Mouse (Mus musculus) intestine, embryonic 15.5 days (tissue): ENCODE measurements at regions not wholly inside any gene's neighbourhood (a gene's known extent, or its start where the extent isn't known, plus 50 kb on each side); places are given as distances from the start of the nearest gene placed in this dataset.

Experiments
- ATAC-seq: fragments of 200-750 bp; cut with Nextera tagmentation; 2 replicates; pipeline ENCODE4 v1.8.0; 2017; ENCODE audit warnings: moderate TSS enrichment, moderate library complexity
- H3K27ac ChIP-seq: fragments of 300-500 bp; sonication (generic); 2 replicates; pipeline ENCODE4 v1.5.1; 2015; ENCODE audit warnings: mild to moderate bottlenecking, inconsistent platforms
- H3K27me3 ChIP-seq: fragments of 300-500 bp; sonication (generic); replicated peaks from 2 replicates; pipeline ENCODE4 v1.6.1; 2015; ENCODE audit warnings: inconsistent platforms
- H3K36me3 ChIP-seq: fragments of 300-500 bp; sonication (generic); 2 replicates; pipeline ENCODE4 v1.6.1; 2015; ENCODE audit warnings: inconsistent platforms
- H3K4me1 ChIP-seq: fragments of 300-500 bp; sonication (generic); replicated peaks from 2 replicates; pipeline ENCODE4 v1.6.1; 2015; ENCODE audit warnings: inconsistent platforms
- H3K4me2 ChIP-seq: fragments of 300-500 bp; sonication (generic); replicated peaks from 2 replicates; pipeline ENCODE4 v1.6.1; 2015; ENCODE audit warnings: mild to moderate bottlenecking, inconsistent platforms
- H3K4me3 ChIP-seq: fragments of 300-500 bp; sonication (generic); replicated peaks from 2 replicates; pipeline ENCODE4 v1.5.1; 2015; ENCODE audit warnings: inconsistent platforms
- H3K9ac ChIP-seq: fragments of 300-500 bp; sonication (generic); 2 replicates; pipeline ENCODE4 v1.6.1; 2015; ENCODE audit warnings: inconsistent platforms
- H3K9me3 ChIP-seq: fragments of 300-500 bp; sonication (generic); 2 replicates; pipeline ENCODE4 v1.6.1; 2016; ENCODE audit warnings: inconsistent platforms
- WGBS: fragments of 180-500 bp; shearing (Covaris S2); methylation state at CpG from one replicate; pipeline ENCODE4 v1.1.7; 2015; 5-methylcytosine and 5-hydroxymethylcytosine counted together

DNA sequence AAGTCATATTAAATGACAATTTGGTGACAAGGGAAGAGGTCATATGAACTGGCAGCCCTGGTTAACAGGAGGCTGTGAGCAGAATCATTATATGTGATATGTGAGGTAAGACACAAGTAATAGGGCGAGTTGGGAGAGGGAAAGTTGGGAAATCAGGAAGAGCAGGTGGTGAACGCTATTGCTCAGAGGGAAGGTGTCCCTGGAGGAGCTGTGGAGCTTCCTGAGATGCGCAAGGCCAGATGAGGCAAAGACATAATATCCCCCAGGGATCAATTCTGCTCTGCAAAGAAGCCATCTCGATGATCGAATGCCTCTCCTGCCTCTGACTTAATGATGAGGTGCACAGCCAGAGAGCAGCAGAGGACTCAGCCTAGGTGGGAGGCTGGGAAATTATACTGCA lies 285.1 kb upstream of the Myt1l start:
- Histone ChIP-seq H3K9ac (no peak overlapping the region), H3K27me3 (no peaks in the 10 kb centered on the region), H3K9me3 (no peaks in the 10 kb centered on the region), H3K4me1 (0 out of 2 replicates have a peak, but pooled peaks cover 3% of the 10 kb centered on the region), H3K27ac (no peak overlapping the region), H3K36me3 (no peaks in the 10 kb centered on the region), H3K4me3 (no peak overlapping the region), H3K4me2 (no peak overlapping the region)
- ATAC-seq = no peak
- WGBS = 77% methylated on average over 5 of the region's 5 CpGs

DNA sequence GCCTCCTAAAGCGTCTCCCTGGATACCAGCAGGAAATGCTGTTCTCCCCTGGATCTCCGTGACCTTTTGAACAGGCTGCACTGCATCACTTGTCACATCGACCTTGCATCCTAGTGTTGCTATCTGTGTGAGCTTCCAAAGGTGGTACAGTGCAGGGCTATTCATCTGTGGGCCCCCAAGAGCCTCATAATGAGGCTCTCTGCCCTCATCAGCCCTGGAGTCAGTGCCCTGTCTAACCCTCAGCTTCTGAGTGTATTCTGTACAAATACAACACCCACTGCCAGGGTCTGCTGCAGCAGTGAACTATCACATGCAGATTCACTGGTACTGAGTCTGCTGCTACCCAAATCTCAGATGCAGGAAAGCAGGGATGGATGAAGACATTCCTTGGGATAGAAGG lies 282.1 kb upstream of the Myt1l start:
- ATAC-seq = no peak
- H3K9ac ChIP-seq = no peak overlapping the region
- WGBS = 50% methylated on average over 3 of the region's 3 CpGs

DNA sequence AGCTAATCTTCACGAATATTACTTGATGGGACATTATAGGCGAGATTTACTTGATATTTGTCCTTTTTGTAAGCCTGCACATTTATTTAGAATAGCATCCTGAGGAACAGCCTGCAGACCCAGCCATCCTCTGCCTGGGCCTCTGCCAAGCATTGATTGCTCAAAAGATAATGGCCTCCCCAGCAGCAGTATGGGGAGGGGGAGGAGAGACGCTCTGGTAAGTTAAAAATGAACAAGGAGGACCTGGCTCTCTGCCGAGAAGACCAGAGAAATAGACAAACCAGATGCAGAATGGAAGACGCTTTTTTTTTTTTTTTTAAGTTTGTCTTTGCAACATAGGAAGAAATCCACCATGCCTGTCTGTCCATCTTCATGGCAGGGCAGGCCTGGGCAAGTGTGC lies 280.8 kb upstream of the Myt1l start:
- H3K36me3 ChIP-seq = no peaks in the 10 kb centered on the region
- H3K9ac ChIP-seq = no peak overlapping the region
- H3K4me3 ChIP-seq = no peak overlapping the region
- no peaks in the 10 kb centered on the region for H3K4me1 ChIP-seq
- no peak overlapping the region for H3K27ac ChIP-seq
- ATAC-seq = no peak
- H3K4me2 ChIP-seq = no peak overlapping the region
- no peaks in the 10 kb centered on the region for H3K9me3 ChIP-seq
- H3K27me3 ChIP-seq = no peaks in the 10 kb centered on the region
- WGBS = 25% methylated on average over 5 of the region's 5 CpGs

More for the DNA sequence above, 282.1 kb upstream of the Myt1l start:
- Histone ChIP-seq H3K4me2 (no peak overlapping the region), H3K27me3 (no peaks in the 10 kb centered on the region), H3K4me1 (no peaks in the 10 kb centered on the region), H3K27ac (no peak overlapping the region), H3K9me3 (no peaks in the 10 kb centered on the region), H3K36me3 (no peaks in the 10 kb centered on the region), H3K4me3 (no peak overlapping the region)

DNA sequence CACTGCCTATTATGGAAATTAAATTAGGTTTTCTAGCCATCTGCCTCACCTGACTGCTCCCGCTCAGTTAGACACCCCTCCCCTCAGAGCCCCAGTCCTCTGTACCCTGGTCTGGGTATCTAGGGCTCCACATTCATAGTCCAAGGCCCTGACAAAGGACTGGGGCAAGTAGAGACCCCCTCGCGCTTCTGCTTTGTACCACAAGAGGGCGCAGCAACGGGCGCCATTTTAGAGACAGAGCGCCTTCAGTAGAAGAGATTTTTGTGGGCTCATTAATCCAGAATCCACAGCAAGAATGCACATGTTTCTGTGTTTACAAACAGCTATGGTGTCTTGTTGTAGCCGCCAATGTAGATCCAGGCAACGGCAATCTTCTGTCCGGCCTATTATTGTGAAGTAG lies 279.7 kb upstream of the Myt1l start:
- ATAC-seq = no peak
- Histone ChIP-seq H3K36me3 (no peaks in the 10 kb centered on the region), H3K4me3 (no peak overlapping the region), H3K27ac (no peak overlapping the region), H3K4me1 (no peaks in the 10 kb centered on the region), H3K27me3 (no peaks in the 10 kb centered on the region), H3K9me3 (no peaks in the 10 kb centered on the region), H3K4me2 (no peak overlapping the region), H3K9ac (no peak overlapping the region)
- 86% methylated on average over 10 of the region's 10 CpGs for WGBS

DNA sequence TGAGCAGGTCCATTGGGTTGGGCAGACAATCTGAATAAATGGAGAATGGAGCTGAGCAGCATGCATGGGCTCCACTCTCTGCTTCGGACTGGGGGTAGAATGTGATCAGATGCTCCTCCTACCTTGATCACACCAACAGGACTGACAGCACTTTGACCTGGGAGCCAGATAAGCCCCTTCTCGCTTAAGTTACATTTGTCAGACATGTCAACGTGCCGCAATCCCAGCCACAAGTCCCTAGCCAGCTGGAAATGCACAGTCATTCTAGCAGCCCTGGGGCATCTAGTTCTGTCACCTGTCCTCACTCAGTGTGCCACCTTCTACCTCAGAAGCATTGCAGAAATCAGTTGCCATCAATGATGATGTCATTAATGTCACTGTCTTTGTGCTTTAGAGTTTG lies 272.1 kb upstream of the Myt1l start:
- Histone ChIP-seq H3K9ac (no peak overlapping the region), H3K27me3 (no peaks in the 10 kb centered on the region), H3K27ac (no peak overlapping the region), H3K9me3 (no peaks in the 10 kb centered on the region), H3K4me2 (no peak overlapping the region), H3K4me1 (peaks cover 10% of the 10 kb centered on the region), H3K4me3 (no peak overlapping the region), H3K36me3 (no peaks in the 10 kb centered on the region)
- WGBS = 82% methylated on average over 4 of the region's 4 CpGs
- ATAC-seq = no peak

DNA sequence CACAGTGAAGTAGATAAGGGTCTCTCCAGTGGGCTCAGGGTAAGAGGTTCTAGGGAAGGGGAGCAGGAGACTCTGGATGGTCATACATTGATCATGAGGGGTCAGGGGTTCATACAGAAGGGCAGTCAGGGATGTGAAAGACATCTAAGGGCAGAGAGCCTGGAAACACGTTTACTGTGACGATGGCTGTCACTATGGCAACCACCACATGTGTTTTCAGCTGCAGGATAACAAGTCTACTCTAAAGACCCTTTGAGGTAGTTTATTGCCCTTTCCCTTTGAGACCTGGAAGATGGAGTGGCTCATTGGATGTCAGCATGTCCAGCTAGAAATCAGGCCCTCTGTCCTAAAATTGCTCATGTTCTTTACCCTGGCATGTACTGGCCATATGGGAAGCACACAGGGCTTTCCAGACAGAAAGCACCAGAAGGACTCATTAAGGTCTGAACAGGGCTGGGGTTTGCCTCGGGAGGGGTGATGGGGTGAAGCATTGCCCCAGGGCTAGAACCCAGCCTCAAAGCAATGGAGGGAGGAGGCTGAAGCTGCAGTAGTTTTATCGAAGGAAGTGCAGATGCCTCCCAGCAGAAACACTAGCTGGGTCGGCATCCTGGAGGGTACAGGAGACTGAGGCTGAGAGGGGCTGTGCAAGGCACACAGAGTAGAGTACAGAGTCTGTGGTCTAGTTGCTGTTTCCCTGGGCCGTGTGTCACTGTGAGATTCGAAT lies 271.0 kb upstream of the Myt1l start:
- Histone ChIP-seq H3K4me1 (peaks cover 10% of the 10 kb centered on the region), H3K4me3 (no peak overlapping the region), H3K27ac (no peak overlapping the region), H3K9me3 (no peaks in the 10 kb centered on the region), H3K27me3 (no peaks in the 10 kb centered on the region), H3K36me3 (no peaks in the 10 kb centered on the region), H3K4me2 (no peak overlapping the region), H3K9ac (no peak overlapping the region)
- WGBS = 35% methylated on average over 7 of the region's 7 CpGs
- 0 out of 2 replicates have a peak, but pooled peaks have one; percentile 17 for ATAC-seq

DNA sequence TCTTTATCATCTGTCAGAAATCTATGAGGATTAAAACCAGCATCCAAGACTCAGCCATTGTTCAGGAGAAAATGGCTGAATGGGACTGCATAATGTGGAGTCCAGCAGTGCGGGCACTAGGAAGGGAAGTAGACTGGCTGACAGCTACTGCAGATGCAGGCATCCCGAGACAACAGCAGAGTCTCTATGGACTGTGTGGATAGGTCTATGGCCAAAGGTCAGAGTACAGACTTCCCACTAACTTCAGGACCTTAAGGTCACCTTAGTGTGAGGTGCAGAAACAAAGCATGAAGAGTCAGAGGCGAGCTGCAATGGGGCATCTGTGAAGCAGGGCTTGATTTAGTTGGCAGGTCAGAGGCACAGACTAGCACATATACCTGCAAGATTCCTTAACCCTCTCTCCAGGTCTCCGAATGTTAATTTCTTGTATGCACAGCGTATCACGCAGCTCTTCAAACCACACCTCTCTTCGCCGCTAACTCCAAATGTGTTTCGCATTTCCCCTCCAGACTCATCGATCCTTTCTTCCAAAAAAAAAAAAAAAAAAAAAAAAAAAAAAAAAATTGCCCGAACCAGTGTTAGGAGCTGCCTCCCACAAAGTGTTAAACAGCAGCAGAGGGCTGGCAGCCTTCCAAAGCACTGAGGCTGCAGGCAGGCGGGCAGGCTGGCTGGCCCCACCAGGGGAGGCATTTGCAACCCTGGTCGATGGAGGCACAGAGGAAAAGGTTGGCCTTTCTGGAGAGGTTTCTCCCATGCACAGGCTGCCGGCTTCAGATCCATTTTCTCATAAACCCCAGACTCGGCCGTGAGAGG lies 270.2 kb upstream of the Myt1l start:
- Histone ChIP-seq H3K4me1 (peaks cover 10% of the 10 kb centered on the region), H3K9me3 (no peaks in the 10 kb centered on the region), H3K9ac (no peak overlapping the region), H3K27ac (no peak overlapping the region), H3K4me2 (peak overlapping the region; percentile 19; the same call in 1 of the 2 replicates), H3K4me3 (no peak overlapping the region), H3K36me3 (no peaks in the 10 kb centered on the region), H3K27me3 (no peaks in the 10 kb centered on the region)
- 23% methylated on average over 16 of the region's 16 CpGs for WGBS
- peak; percentile 77 for ATAC-seq

DNA sequence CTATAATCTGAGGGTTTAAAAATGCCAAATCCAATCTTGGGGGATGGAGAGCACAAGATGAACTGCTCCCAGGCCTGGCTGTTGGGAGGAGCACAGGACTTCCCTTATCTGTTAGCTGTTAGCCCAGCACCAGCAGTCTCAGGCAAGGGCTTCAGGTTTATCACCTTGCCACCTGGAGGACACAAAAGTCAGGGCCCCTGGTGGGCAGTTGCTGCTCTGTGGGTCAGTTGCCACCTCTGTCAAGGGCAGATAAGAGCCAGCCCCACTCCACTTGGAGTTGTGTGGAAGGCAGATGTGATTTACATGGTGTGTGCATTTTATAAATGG lies 269.7 kb upstream of the Myt1l start:
- Histone ChIP-seq H3K9ac (no peak overlapping the region), H3K4me1 (peaks cover 10% of the 10 kb centered on the region), H3K27me3 (no peaks in the 10 kb centered on the region), H3K4me3 (no peak overlapping the region), H3K27ac (no peak overlapping the region), H3K9me3 (no peaks in the 10 kb centered on the region), H3K4me2 (peak overlapping the region; percentile 19; the same call in 1 of the 2 replicates), H3K36me3 (no peaks in the 10 kb centered on the region)
- ATAC-seq = peak; percentile 51

DNA sequence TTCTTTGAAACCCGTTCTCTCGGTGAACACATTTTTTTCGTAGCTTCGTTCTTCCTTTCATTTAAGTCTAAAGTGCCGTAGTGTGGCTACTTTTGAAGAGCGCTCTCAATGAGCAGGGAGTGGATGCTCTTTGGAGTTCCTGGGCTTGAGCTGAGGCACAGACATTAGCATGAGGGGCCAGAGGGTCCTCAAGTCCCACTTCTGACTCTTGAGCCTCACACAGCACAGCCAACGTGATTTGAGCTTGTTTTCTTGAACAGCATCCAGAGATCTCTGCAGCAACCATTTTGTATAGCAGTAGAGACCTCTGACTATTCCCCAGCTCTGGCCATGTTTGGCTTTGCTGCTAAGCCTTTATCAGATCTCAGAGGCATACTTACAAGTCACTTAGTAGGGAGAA lies 269.2 kb upstream of the Myt1l start:
- 57% methylated on average over 7 of the region's 7 CpGs for WGBS
- no peak overlapping the region for H3K9ac ChIP-seq
- no peak for ATAC-seq

DNA sequence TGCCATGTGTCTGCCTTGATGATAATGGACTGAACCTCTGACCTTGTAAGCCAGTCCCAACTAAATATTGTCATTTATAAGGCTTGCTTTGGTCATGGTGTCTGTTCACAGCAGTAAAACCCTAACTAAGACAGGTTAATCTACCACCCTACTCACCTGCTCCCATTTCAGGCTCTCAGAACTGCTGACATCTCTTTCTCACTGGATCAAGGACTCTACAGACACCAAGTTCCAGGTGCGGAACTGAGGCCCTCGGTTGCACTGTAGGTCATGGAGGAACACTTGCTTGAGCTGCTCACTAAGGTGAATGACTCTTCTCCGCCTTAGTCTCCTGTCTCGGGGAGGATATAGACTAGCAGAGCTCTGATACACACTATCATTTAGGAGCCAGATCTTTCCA lies 254.0 kb upstream of the Myt1l start:
- ATAC-seq = no peak
- Histone ChIP-seq H3K9ac (no peak overlapping the region), H3K36me3 (no peaks in the 10 kb centered on the region), H3K9me3 (no peaks in the 10 kb centered on the region), H3K4me1 (no peaks in the 10 kb centered on the region), H3K27ac (no peak overlapping the region), H3K27me3 (no peaks in the 10 kb centered on the region), H3K4me3 (no peak overlapping the region), H3K4me2 (no peak overlapping the region)
- WGBS = 93% methylated on average over 4 of the region's 4 CpGs

More for the DNA sequence above, 269.2 kb upstream of the Myt1l start:
- H3K4me2 ChIP-seq = no peak overlapping the region
- no peaks in the 10 kb centered on the region for H3K36me3 ChIP-seq
- H3K27ac ChIP-seq = no peak overlapping the region
- peaks cover 10% of the 10 kb centered on the region for H3K4me1 ChIP-seq
- H3K27me3 ChIP-seq = no peaks in the 10 kb centered on the region
- no peak overlapping the region for H3K4me3 ChIP-seq
- H3K9me3 ChIP-seq = no peaks in the 10 kb centered on the region

DNA sequence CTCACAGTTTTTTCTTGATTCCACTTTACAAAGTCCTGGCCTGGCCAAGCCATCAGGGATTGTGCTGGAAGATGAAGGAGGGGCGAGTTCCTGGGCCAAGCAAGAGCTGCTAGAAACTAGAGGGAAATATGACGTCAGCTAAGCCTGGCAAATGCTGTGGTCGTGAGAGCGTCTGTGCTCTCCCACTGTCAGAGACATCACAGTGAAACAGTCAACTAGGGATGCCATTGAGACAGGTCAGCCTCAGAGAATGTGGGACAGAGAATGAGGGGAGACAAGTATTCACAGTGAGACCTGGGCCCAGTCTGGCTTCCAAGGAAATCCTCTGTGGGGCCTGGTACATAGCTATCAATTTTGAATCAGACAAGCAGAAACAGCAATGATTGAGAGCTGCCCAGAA lies 252.5 kb upstream of the Myt1l start:
- H3K4me3 ChIP-seq = no peak overlapping the region
- no peak overlapping the region for H3K4me2 ChIP-seq
- H3K27me3 ChIP-seq = no peaks in the 10 kb centered on the region
- 58% methylated on average over 4 of the region's 4 CpGs for WGBS
- H3K4me1 ChIP-seq = peaks cover 8% of the 10 kb centered on the region; the same call in 1 of the 2 replicates
- no peak overlapping the region for H3K9ac ChIP-seq
- no peaks in the 10 kb centered on the region for H3K9me3 ChIP-seq
- no peak for ATAC-seq
- H3K36me3 ChIP-seq = no peaks in the 10 kb centered on the region
- no peak overlapping the region; the same call in 1 of the 2 replicates for H3K27ac ChIP-seq

DNA sequence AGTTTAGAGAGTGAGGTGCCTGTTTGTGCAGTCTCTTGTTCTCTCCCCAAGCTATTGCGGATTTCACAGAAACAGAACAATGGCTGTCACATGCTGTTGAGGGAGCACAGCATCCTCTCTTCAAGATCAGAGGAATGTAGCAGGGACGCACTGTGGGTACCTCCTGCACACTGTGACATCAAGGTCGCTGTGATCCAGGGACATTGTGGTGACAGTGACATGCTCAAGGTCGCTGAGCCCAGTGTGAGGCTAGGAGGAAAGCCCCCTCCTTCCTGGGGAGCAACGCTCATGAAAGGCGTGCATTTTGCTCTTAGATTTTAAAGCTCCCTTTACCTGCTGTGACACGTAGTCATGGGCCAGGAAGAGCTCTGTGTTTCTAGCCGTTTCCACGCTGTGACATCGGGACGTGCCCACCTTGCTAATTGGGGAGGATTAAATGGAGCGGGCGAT lies 248.5 kb upstream of the Myt1l start:
- peak overlapping the region; percentile 51 for H3K27ac ChIP-seq
- no peaks in the 10 kb centered on the region for H3K9me3 ChIP-seq
- H3K9ac ChIP-seq = no peak overlapping the region
- no peaks in the 10 kb centered on the region for H3K36me3 ChIP-seq
- whole genome bisulfite sequencing = 17% methylated on average over 13 of the region's 13 CpGs
- peaks cover 8% of the 10 kb centered on the region; the same call in 1 of the 2 replicates for H3K4me1 ChIP-seq
- no peaks in the 10 kb centered on the region for H3K27me3 ChIP-seq
- H3K4me3 ChIP-seq = no peak overlapping the region
- ATAC-seq = no peak
- H3K4me2 ChIP-seq = peak overlapping the region; percentile 45
